Mouse (Mus musculus) kidney, adult 2 months (tissue): ENCODE data around the gene Hc. TPM values are rescaled to one million over a fixed set of nuclear protein-coding genes. Genes with fewer than 3 reads are reported as not detected.

Experiments used
- DNase-seq: peaks from one replicate; pipeline ENCODE4 v3.0.0; 2021
- H3K27ac ChIP-seq: fragments of 200-500 bp; 2 replicates; pipeline ENCODE4 v1.5.1; 2012; ENCODE audit warnings: low read depth, low read length, control low read depth, inconsistent platforms; ENCODE audit not compliant: insufficient read depth
- H3K27me3 ChIP-seq: fragments of 200-500 bp; replicated peaks from 2 replicates; pipeline ENCODE4 v1.6.1; 2012; ENCODE audit warnings: mild to moderate bottlenecking, moderate library complexity, low read length, inconsistent platforms; ENCODE audit not compliant: control insufficient read depth, insufficient read depth
- H3K36me3 ChIP-seq: fragments of 200-500 bp; 2 replicates; pipeline ENCODE4 v1.6.1; 2012; ENCODE audit warnings: mild to moderate bottlenecking, moderate library complexity, low read length, inconsistent platforms; ENCODE audit not compliant: control insufficient read depth, insufficient read depth
- H3K4me1 ChIP-seq: fragments of 200-500 bp; 2 replicates; pipeline ENCODE4 v1.6.1; 2011; ENCODE audit warnings: low read length; ENCODE audit not compliant: control insufficient read depth, insufficient read depth
- H3K4me3 ChIP-seq: fragments of 200-500 bp; 2 replicates; pipeline ENCODE4 v1.5.1; 2011; ENCODE audit warnings: mild to moderate bottlenecking, low read depth, low read length, control low read depth; ENCODE audit not compliant: insufficient read depth
- CTCF ChIP-seq: fragments of 200-500 bp; conservative IDR thresholded peaks from 2 replicates; pipeline ENCODE4 v1.5.1; 2011; ENCODE audit warnings: low read depth, mild to moderate bottlenecking, control low read depth, low read length, moderate library complexity, mixed read lengths; ENCODE audit not compliant: insufficient read depth, insufficient read length
- POLR2A ChIP-seq: fragments of 200-500 bp; IDR thresholded peaks from one replicate; pipeline ENCODE4 v1.6.1; 2011; ENCODE audit warnings: low read depth, low read length, control low read depth
- WGBS: fragments of 180-500 bp; shearing (Covaris S2); methylation state at CpG from one replicate; pipeline ENCODE4 v1.1.7; 2018; 5-methylcytosine and 5-hydroxymethylcytosine counted together
- polyA plus RNA-seq: library from polyadenylated mRNA; depleted of rRNA; stranded (reverse); fragments of >200 nt; gene quantifications from 2 replicates; pipeline ENCODE4 v1.2.3, GENCODE M21; 2012

The Hc gene
- polyA plus RNA-seq, 1 experiment: 0.13 TPM

- Histone ChIP-seq H3K27me3 (no peaks in the 10 kb centered on the region), H3K4me3 (no peak overlapping the region), H3K36me3 (no peaks in the 10 kb centered on the region), H3K27ac (no peak overlapping the region), H3K4me1 (no peaks in the 10 kb centered on the region)
- DNase-seq: no peak
- WGBS: 62% methylated on average over 2 of the region's 2 CpGs
- TF ChIP-seq CTCF (no peak), POLR2A (no peak)
These were observed 2.9 kb downstream of the Hc start for GRCm38 (mm10) chr2:35058325-35058724.

DNA sequence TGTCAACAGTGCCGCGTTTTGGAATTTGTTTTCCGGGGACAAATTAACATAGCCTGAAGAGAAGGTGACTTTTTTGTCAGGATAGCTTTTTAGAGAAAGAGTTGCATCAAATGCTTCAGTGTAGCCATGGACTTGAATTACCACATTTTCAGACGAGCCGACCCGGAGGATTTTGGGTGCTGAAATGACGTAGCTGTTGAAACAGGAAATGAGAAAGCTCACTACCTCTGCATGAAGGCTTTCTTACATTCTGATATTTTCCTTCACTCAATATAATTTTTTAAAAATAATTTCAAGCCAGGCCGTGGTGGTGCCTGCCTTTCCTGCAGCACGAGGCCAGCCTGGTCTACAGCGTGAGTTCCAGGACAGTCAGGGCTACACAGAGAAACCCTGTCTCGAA is 4.0 kb downstream of the Hc start:
- no peaks in the 10 kb centered on the region for H3K27me3 ChIP-seq
- H3K36me3 ChIP-seq: no peaks in the 10 kb centered on the region
- no peak for DNase-seq
- no peak overlapping the region for H3K27ac ChIP-seq
- H3K4me3 ChIP-seq: no peak overlapping the region
- no peak for TF ChIP-seq POLR2A
- TF ChIP-seq CTCF: no peak
- H3K4me1 ChIP-seq: no peaks in the 10 kb centered on the region
- WGBS: 81% methylated on average over 11 of the region's 11 CpGs

DNA sequence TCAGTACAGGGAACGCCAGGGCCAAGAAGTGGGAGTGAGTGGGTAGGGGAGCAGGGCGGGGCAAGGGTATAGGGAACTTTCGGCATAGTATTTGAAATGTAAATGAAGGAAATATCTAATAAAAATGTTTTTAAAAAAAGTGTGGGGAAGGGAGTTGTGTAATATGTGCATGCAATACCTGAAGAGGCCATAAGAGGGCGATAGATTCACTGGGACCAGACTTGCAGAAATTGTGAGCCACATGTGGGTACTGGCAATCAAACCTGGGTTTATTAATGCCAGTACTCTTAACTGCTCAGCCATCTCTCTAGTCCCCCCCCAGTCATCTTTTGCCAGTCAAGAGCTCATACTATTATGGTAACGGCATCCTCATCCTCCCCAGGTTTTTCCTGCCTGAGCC is 12.4 kb downstream of the Hc start:
- no peak for TF ChIP-seq POLR2A
- TF ChIP-seq CTCF: peak; percentile 55
- H3K4me3 ChIP-seq: no peak overlapping the region
- peak; percentile 35 for DNase-seq
- WGBS: 46% methylated on average over 5 of the region's 5 CpGs
- H3K4me1 ChIP-seq: no peaks in the 10 kb centered on the region
- H3K27me3 ChIP-seq: no peaks in the 10 kb centered on the region
- no peaks in the 10 kb centered on the region for H3K36me3 ChIP-seq
- no peak overlapping the region for H3K27ac ChIP-seq

DNA sequence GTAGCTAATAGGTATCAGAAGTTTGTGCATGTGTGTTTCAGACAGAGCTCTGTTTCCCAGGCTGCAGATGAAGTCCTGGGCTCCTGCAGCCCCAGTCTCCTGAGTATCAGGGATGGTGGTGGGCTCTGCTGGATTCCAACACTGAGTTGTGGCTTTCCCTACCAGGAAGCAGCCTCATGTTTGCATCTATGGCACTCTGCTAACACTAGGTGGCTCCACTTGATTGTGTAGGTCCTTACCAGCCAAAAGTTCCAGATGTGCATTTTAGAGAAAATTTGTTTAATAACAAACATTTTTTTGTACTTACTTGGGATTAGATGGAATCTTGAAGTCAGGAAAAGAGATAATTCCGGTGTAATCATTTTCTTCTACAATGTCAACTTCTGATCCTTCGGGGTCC is 16.3 kb downstream of the Hc start:
- Histone ChIP-seq H3K27ac (no peak overlapping the region), H3K36me3 (no peaks in the 10 kb centered on the region), H3K27me3 (no peaks in the 10 kb centered on the region), H3K4me3 (no peak overlapping the region), H3K4me1 (no peaks in the 10 kb centered on the region)
- peak; percentile 66 for TF ChIP-seq CTCF
- no peak for TF ChIP-seq POLR2A
- peak; percentile 51 for DNase-seq
- WGBS: 64% methylated on average over 2 of the region's 2 CpGs

DNA sequence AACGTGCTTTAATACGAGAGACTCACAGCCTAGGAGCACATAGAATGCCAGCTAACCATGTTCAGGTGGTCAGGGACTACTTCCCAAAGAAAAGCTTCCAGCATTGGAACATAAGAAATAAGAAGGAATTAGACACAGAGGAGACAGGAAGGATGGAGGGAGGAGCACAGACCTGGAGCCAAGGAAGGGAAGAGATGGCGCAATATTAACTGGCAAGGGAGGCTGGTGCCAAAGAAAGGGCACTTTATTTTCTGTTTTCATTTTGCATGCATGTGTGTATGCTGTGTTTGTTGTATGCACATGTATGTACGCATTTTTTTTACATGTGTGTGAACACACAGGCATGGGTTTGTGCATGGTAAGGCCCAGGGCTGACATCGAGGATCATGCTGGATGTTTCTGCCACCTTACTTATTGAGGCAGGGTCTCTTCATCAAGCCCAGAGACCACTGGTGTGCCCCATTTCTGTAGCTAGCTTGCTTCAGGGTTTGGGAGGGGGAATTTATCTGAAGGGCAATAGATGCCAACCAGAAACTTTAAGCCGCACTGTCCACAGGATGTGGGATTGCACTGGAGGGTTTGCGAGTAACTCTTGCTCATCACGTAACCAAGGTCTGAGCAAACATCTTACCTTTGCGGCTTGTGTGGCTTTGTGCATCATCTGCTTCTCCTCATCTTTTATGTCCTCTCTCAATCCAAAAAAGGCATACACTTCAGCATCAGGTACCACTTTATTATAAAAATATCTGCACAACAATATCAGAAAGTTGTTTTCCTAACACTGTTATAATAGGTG is 22.5 kb downstream of the Hc start:
- no peaks in the 10 kb centered on the region for H3K36me3 ChIP-seq
- H3K4me1 ChIP-seq: no peaks in the 10 kb centered on the region
- 94% methylated on average over 9 of the region's 9 CpGs for WGBS
- no peak overlapping the region for H3K27ac ChIP-seq
- no peak overlapping the region for H3K4me3 ChIP-seq
- TF ChIP-seq CTCF (no peak), POLR2A (no peak)
- no peak for DNase-seq
- no peaks in the 10 kb centered on the region for H3K27me3 ChIP-seq

GRCm38 (mm10) chr2:35024646-35025154 is 36.5 kb downstream of the Hc start:
- DNase-seq: no peak
- TF ChIP-seq CTCF (no peak), POLR2A (no peak)
- Histone ChIP-seq H3K36me3 (no peaks in the 10 kb centered on the region), H3K4me1 (no peaks in the 10 kb centered on the region), H3K27me3 (no peaks in the 10 kb centered on the region), H3K27ac (no peak overlapping the region), H3K4me3 (no peak overlapping the region)
- 75% methylated on average over 3 of the region's 3 CpGs for WGBS

DNA sequence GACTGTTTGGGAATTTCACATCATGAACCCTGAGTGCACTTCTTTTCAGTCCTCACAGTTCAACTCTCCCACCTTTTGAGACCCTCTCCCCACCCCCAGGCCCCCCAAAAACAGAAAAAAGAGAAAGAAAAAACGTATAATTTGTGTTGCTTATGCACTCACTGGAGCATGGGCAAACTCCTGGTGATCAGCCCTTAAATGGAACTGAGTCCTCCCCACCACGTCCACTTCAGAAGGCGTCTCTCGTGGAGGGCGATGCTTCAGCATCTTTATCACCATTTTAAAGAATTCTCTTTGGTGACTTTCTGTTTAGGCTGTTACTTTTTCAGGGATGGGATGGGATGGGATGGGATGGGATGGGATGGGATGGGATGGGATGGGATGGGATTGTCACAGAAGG is 39.4 kb downstream of the Hc start:
- Histone ChIP-seq H3K36me3 (no peaks in the 10 kb centered on the region), H3K4me3 (no peak overlapping the region), H3K27me3 (no peaks in the 10 kb centered on the region), H3K27ac (no peak overlapping the region), H3K4me1 (no peaks in the 10 kb centered on the region)
- WGBS: 79% methylated on average over 5 of the region's 5 CpGs
- TF ChIP-seq CTCF (no peak), POLR2A (no peak)
- no peak for DNase-seq
